Mouse (Mus musculus): ENCODE results near the gene Ascc2. TPM values are rescaled to one million over a fixed set of nuclear protein-coding genes. Genes with fewer than 3 reads are reported as not detected.
"Not testable (repeated sequence)": the region's sequence is repeated elsewhere in the genome, so short reads cannot be mapped to it uniquely, and the experiment has no call there.

Gene Ascc2
- polyA plus RNA-seq, 2 experiments from 2014 or later = 23.1 to 35.3 TPM

DNA sequence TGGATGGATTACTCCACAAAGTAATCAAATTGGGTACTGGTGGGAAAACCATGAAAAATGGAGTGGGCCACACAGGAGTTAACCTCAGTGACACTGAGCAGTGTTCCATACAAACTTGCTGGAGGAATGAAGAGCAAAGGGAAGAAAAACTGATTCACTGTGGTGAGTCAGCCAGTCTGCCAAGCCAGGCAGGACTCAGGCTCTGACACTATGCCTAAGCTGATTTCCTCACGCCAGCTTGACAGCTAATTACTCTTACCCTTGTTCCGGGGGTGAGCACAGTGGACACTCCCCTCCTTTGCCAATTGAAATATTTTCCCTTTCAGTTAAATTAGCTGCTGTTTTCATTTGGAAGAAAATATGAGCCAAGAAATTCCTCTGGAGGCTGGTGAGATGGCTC is 4.1 kb upstream of the Ascc2 start:
- ATAC-seq = no peak

- no peak for ATAC-seq
Measured at GRCm38 (mm10) chr11:4634395-4634794, 3.2 kb upstream of the Ascc2 start.

- no peak for ATAC-seq
Measured at GRCm38 (mm10) chr11:4636782-4637342, 685 bp upstream of the Ascc2 start.

GRCm38 (mm10) chr11:4638261-4638660 is 714 bp downstream of the Ascc2 start:
- ATAC-seq = peak; percentile 12

GRCm38 (mm10) chr11:4641185-4641584 is 3.6 kb downstream of the Ascc2 start:
- ATAC-seq = no peak

DNA sequence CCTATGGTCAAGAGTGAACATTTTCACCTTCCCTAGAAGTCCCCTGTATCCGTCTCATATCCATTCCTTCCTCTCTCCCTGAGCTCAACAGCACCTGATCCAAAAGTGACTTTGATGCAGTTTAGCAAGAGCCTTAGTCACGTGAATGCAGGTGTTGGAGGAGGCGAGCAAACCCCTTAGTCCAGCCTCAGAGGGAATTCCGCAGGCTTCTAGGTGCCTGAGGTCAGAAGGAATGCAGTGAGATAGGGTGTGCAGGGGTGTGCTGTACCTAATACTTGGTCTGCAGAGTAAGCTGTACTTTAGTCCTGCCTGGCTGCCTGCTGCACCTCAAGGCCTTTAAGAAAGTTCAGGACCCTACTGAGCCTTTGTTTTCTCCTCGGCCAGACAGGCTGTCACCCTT is 6.2 kb downstream of the Ascc2 start:
- no peak for ATAC-seq

GRCm38 (mm10) chr11:4645180-4645579 is 7.6 kb downstream of the Ascc2 start:
- not testable (repeated sequence) for ATAC-seq

GRCm38 (mm10) chr11:4646409-4646808 is 8.9 kb downstream of the Ascc2 start:
- ATAC-seq = no peak

DNA sequence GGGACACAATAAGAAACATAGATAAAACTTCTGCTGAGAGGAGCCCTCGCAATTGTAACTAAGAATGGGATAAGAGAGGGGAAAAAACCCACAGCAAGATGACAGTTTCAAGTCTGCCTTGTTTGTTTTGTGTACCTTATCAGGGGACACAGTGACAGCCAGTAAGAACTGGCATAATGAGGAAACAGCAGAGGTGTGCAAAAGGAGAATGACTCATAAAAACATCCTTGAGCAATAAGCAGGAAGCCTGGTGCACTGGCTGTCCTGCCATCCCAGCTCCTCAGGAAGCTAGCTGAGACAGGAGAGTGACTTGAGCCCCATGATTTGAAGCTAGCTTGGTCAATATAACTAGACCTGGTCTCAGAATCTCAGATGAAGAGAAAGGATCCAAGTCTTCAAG is 22.3 kb downstream of the Ascc2 start:
- no peak for ATAC-seq

DNA sequence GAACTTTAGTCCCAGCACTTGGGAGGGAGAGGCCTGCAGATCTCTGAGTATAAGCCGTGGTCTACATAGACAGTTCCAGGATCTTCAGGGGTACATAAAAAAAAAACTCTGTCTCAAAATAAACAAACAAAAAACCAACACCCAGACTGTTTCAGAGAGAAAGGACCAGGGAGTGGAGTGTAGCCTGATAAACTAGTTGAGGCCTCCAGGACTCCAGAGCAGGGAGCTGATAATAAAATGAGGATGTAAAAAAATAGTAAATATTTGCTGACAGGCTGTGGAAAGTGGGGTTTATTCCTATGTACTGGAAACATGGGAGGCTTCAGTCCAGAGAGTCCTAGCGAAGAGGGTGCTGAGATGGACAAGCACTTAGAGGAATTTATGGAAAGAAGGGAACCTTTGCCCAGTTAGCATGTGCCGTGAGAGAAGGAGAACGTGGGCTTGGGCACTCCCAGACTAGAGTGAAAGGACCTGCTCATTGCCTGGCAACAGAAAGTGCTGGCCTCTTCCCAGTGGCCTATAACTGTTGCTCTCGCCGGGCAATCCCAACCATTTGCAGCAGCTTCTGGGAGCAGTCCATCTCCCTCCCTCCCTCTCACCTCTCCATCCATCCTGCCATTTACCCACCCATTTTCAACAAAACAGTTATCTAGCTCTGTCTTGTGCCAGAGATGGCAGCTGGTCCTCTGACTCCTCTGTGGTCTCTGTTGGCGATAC is 22.9 kb downstream of the Ascc2 start:
- no peak for ATAC-seq

DNA sequence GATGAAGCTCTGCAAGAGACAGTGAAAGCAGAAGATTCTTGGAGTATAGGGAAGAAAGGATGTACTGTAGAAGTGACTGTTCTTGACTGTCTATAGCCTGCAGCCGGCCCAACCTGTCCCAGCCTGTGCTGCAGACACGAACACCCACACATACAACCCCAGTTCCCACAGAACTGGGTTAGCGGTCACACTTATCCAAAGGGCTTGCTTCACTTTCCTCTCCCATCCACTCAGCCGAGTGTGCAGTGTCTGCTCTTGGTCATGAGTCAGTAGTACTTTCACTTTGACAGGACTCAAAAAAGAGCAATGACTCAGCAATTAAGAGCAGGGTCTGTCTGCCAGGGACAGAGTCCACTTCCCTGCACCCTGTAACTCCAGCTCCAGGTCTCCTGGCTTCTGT is 23.8 kb downstream of the Ascc2 start:
- no peak for ATAC-seq

DNA sequence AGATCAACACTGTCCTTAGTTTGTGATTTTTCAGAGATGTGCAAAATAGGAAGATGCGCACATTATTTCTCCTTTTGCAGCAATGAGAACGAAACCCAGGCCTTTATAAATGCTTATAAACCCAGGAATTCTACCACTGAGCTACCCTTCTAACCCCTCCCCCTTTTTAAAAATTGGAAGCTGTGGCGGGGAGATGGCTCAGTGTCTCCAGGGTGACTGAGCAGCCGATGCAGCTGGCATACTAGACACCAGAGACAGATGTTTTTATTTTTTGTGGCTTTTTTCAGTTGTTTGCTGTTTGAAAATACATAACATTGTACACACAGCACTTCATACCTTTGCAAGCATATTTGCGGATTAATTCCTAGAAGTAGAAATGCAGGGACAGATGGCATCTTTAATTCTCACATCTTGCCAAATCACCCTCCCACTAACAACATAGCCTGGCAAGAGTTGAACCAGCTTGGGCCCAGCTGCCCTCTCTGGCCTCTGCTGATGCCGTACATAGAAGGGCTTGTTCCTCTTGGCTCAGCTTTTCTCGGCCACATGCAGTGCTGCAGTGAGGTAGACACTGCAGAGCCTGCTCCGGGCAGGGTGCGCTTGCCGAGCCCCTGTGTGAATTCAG is 24.4 kb downstream of the Ascc2 start:
- no peak for ATAC-seq

- no peak for ATAC-seq
Measured at GRCm38 (mm10) chr11:4662496-4662878, 24.9 kb downstream of the Ascc2 start.

GRCm38 (mm10) chr11:4671736-4672135 is 34.2 kb downstream of the Ascc2 start:
- ATAC-seq = no peak

- ATAC-seq = no peak
Measured at GRCm38 (mm10) chr11:4674593-4674992, 37.0 kb downstream of the Ascc2 start.

GRCm38 (mm10) chr11:4675126-4675562 is 37.6 kb downstream of the Ascc2 start:
- no peak for ATAC-seq

DNA sequence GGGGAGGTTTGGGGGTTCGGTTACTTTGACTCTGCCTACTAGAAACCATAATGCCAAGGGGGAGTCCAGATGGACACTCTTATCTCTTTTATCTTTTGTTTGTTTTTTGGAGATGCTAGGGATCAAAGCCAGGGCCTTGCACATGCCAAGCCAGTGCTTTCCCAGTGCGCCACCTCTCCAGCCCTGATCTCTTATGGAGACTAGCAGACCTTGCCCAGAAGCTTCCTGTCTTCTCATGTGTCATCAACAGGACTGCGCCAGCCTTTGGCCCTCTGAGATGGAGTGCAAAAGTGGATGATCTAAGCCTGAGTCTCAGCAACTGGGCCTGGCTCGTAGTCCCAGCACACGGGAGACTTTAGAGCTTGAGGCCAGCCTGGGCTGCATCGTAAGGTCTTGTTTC is 38.1 kb downstream of the Ascc2 start:
- ATAC-seq = no peak

- ATAC-seq = no peak
Measured at GRCm38 (mm10) chr11:4677250-4677872, 39.8 kb downstream of the Ascc2 start.

DNA sequence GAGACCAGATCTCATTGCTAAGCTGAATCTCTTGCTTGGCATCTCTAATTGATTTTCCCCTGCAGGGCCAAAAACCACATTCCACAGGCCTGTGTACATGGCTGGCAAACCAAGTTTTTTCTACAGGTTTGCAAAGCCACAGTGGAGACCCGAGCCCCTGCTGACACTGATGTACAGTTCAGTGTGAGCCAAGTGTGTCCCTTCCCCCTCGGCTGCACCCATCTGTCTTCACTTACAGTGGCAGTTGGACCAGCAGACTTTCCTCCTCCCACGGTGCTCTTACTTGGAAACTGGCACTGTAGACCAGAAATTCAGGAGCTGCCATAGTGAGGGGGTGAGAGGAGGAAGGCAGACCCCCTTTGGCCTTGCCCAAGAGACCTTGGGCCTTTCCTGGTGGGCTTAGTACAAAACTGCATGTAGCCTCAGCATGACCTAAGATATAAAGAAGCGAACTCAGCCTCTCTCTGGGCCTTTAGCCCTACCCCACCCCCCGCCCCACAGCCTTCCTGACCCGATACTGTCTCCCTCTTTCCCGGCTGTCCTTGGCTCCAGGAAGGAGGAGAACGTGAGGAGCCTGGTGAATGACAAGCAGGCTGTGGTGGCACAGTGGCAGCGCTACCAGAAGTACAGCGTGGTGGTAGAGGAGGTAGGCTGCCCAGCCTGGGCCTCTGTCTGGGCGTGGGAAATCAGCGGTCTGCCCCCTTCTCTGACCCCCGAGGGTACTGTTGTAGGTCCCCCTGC is 41.3 kb downstream of the Ascc2 start:
- no peak for ATAC-seq

- ATAC-seq = no peak
Measured at GRCm38 (mm10) chr11:4679441-4679832, 41.9 kb downstream of the Ascc2 start.

DNA sequence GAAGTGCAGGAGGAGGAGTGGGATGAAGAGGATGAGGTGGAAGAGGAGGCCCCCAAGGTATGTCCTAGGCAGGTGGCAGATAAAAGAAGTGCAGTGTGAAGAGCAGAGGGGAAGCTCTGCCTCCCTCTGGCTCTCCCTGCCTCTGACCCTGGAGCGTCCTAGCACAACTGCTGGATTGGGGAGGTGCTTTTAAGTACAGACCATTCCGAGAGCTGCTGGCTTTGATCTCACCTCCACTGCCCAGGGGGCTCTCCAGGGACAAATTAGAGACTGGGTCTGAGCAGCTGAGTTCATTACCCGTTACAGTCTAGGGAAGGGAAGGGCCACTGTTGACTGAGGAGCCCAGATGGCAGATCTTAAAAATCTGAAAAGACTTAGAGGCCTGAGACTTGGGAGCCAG is 42.6 kb downstream of the Ascc2 start:
- ATAC-seq = no peak

- ATAC-seq = no peak
Measured at GRCm38 (mm10) chr11:4683516-4683915, 46.0 kb downstream of the Ascc2 start.

GRCm38 (mm10) chr11:4684186-4684585 is 46.6 kb downstream of the Ascc2 start:
- no peak for ATAC-seq

All from activated CD4-positive, CD25-positive, alpha-beta regulatory T cell, adult 4 months (primary cell).